Mouse (Mus musculus) erythroblast, embryonic 14.5 days (primary cell): Measurements from ENCODE around the gene Ephb3.

Experiments used
- GATA1 ChIP-seq: IDR thresholded peaks from 2 replicates; pipeline ENCODE4 v1.6.1; 2012; ENCODE audit warnings: low read length, inconsistent platforms, mixed read lengths
- TAL1 ChIP-seq: IDR thresholded peaks from 3 replicates; pipeline ENCODE4 v1.6.1; 2012; ENCODE audit warnings: low read length, inconsistent platforms, mixed read lengths

- no peak for TF ChIP-seq GATA1
- no peak for TF ChIP-seq TAL1
These were observed 51.2 kb downstream of the Ephb3 start for GRCm38 (mm10) chr16:21255574-21256304.
